Mouse (Mus musculus): ENCODE measurements around the gene Synpr. TPM values are rescaled to one million over a fixed set of nuclear protein-coding genes. Genes with fewer than 3 reads are reported as not detected.

Synpr gene
- polyA plus RNA-seq, 1 experiment from 2014 or later = 1.1 TPM

- H3K4me1 ChIP-seq (replicated peaks; ENCODE audit: control insufficient read depth, insufficient read depth, low read length) = no peaks in the 10 kb centered on the region
- ATAC-seq = no peak
- no peak overlapping the region for H3K4me3 ChIP-seq (ENCODE audit: low read depth, low read length)
- no peak for TF ChIP-seq CTCF (IDR thresholded peaks at IDR 0.05; ENCODE audit: low read depth)
- H3K4me2 ChIP-seq (replicated peaks; ENCODE audit: low read depth) = no peak overlapping the region
- H3K9me3 ChIP-seq (ENCODE audit: control insufficient read depth) = no peaks in the 10 kb centered on the region
- H3K9ac ChIP-seq (ENCODE audit: low read depth, low read length) = no peak overlapping the region
- H3K27ac ChIP-seq (ENCODE audit: low read depth, low read length) = no peak overlapping the region
- H3K36me3 ChIP-seq (ENCODE audit: control insufficient read depth, insufficient read depth) = no peaks in the 10 kb centered on the region
- H3K27me3 ChIP-seq (replicated peaks; ENCODE audit: control insufficient read depth, insufficient read depth, low read length) = no peaks in the 10 kb centered on the region
- 75% methylated on average over 6 of the region's 6 CpGs for WGBS
Observed at GRCm38 (mm10) chr14:13596251-13596650, 311.7 kb downstream of the Synpr start.

- WGBS = 67% methylated on average over 2 of the region's 2 CpGs
- H3K27me3 ChIP-seq (replicated peaks; ENCODE audit: control insufficient read depth, insufficient read depth, low read length) = no peaks in the 10 kb centered on the region
- no peak overlapping the region for H3K9ac ChIP-seq (ENCODE audit: low read depth, low read length)
- no peaks in the 10 kb centered on the region for H3K9me3 ChIP-seq (ENCODE audit: control insufficient read depth)
- H3K27ac ChIP-seq (ENCODE audit: low read depth, low read length) = no peak overlapping the region
- TF ChIP-seq CTCF (IDR thresholded peaks at IDR 0.05; ENCODE audit: low read depth) = no peak
- no peak overlapping the region for H3K4me2 ChIP-seq (replicated peaks; ENCODE audit: low read depth)
- H3K36me3 ChIP-seq (ENCODE audit: control insufficient read depth, insufficient read depth) = no peaks in the 10 kb centered on the region
- no peak for ATAC-seq
- no peak overlapping the region for H3K4me3 ChIP-seq (ENCODE audit: low read depth, low read length)
- H3K4me1 ChIP-seq (replicated peaks; ENCODE audit: control insufficient read depth, insufficient read depth, low read length) = no peaks in the 10 kb centered on the region
Observed at GRCm38 (mm10) chr14:13597204-13597603, 312.6 kb downstream of the Synpr start.

- WGBS = 70% methylated on average over 2 of the region's 2 CpGs
Observed at GRCm38 (mm10) chr14:13620531-13620930, 336.0 kb downstream of the Synpr start.

GRCm38 (mm10) chr14:13649865-13650264 lies 365.3 kb downstream of the Synpr start:
- WGBS = 84% methylated on average over 1 of the region's 1 CpGs
- Histone ChIP-seq H3K27ac (ENCODE audit: low read depth, low read length) (no peak overlapping the region), H3K9me3 (ENCODE audit: control insufficient read depth) (no peaks in the 10 kb centered on the region), H3K4me2 (replicated peaks; ENCODE audit: low read depth) (no peak overlapping the region), H3K4me3 (ENCODE audit: low read depth, low read length) (no peak overlapping the region), H3K4me1 (replicated peaks; ENCODE audit: control insufficient read depth, insufficient read depth, low read length) (no peaks in the 10 kb centered on the region), H3K9ac (ENCODE audit: low read depth, low read length) (no peak overlapping the region), H3K27me3 (replicated peaks; ENCODE audit: control insufficient read depth, insufficient read depth, low read length) (no peaks in the 10 kb centered on the region), H3K36me3 (ENCODE audit: control insufficient read depth, insufficient read depth) (no peaks in the 10 kb centered on the region)
- no peak for ATAC-seq
- no peak for TF ChIP-seq CTCF (IDR thresholded peaks at IDR 0.05; ENCODE audit: low read depth)

More at GRCm38 (mm10) chr14:13620531-13620930, 336.0 kb downstream of the Synpr start:
- Histone ChIP-seq H3K27ac (ENCODE audit: low read depth, low read length) (no peak overlapping the region), H3K4me1 (replicated peaks; ENCODE audit: control insufficient read depth, insufficient read depth, low read length) (no peaks in the 10 kb centered on the region), H3K9me3 (ENCODE audit: control insufficient read depth) (no peaks in the 10 kb centered on the region), H3K4me3 (ENCODE audit: low read depth, low read length) (no peak overlapping the region), H3K36me3 (ENCODE audit: control insufficient read depth, insufficient read depth) (no peaks in the 10 kb centered on the region), H3K4me2 (replicated peaks; ENCODE audit: low read depth) (no peak overlapping the region), H3K27me3 (replicated peaks; ENCODE audit: control insufficient read depth, insufficient read depth, low read length) (no peaks in the 10 kb centered on the region), H3K9ac (ENCODE audit: low read depth, low read length) (no peak overlapping the region)
- no peak for ATAC-seq
- TF ChIP-seq CTCF (IDR thresholded peaks at IDR 0.05; ENCODE audit: low read depth) = no peak

GRCm38 (mm10) chr14:13651039-13651438 lies 366.5 kb downstream of the Synpr start:
- no peak overlapping the region for H3K9ac ChIP-seq (ENCODE audit: low read depth, low read length)
- 53% methylated on average over 1 of the region's 1 CpGs for WGBS
- H3K27ac ChIP-seq (ENCODE audit: low read depth, low read length) = no peak overlapping the region
- ATAC-seq = no peak
- H3K4me1 ChIP-seq (replicated peaks; ENCODE audit: control insufficient read depth, insufficient read depth, low read length) = no peaks in the 10 kb centered on the region
- no peak overlapping the region for H3K4me3 ChIP-seq (ENCODE audit: low read depth, low read length)
- no peak for TF ChIP-seq CTCF (IDR thresholded peaks at IDR 0.05; ENCODE audit: low read depth)
- no peaks in the 10 kb centered on the region for H3K27me3 ChIP-seq (replicated peaks; ENCODE audit: control insufficient read depth, insufficient read depth, low read length)
- H3K36me3 ChIP-seq (ENCODE audit: control insufficient read depth, insufficient read depth) = no peaks in the 10 kb centered on the region
- no peak overlapping the region for H3K4me2 ChIP-seq (replicated peaks; ENCODE audit: low read depth)
- no peaks in the 10 kb centered on the region for H3K9me3 ChIP-seq (ENCODE audit: control insufficient read depth)

DNA sequence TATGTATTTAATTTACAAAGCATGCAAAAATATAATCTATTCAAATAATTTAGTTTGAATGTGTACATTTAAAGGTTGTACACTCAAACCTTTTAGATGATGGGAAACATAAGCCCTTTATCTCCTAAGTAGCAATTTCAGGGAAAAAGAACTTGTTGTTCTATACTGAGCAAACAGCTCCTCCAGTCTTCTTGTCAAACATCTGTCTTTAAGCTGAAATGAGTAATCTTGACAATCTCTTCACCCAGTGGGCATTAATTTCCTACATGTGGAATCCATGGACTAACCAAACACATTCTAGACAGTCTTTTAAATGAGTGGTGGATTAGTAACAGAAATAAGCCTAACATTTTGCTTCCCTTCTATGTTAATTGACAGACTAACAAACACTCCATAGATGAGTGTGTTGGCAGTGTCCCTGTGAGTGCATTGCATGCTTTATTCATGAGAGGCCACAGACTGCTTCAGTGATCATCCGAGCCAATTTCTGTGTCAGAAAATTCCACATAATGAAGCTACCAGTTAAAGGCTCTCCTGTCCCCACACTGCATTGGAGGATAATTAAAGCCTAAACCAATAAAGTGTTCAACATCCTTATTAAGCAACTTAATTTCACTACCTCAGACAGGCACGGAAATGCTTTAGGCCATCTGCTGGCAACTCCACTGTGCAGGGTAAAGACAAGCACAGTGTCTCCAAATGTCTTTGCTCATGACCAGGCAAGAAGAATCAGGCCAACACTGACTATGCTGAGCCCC lies 367.1 kb downstream of the Synpr start:
- Histone ChIP-seq H3K27ac (ENCODE audit: low read depth, low read length) (no peak overlapping the region), H3K4me1 (replicated peaks; ENCODE audit: control insufficient read depth, insufficient read depth, low read length) (no peaks in the 10 kb centered on the region), H3K4me2 (replicated peaks; ENCODE audit: low read depth) (no peak overlapping the region), H3K9ac (ENCODE audit: low read depth, low read length) (no peak overlapping the region), H3K9me3 (ENCODE audit: control insufficient read depth) (no peaks in the 10 kb centered on the region), H3K4me3 (ENCODE audit: low read depth, low read length) (no peak overlapping the region), H3K27me3 (replicated peaks; ENCODE audit: control insufficient read depth, insufficient read depth, low read length) (no peaks in the 10 kb centered on the region), H3K36me3 (ENCODE audit: control insufficient read depth, insufficient read depth) (no peaks in the 10 kb centered on the region)
- no peak for ATAC-seq
- 72% methylated on average over 2 of the region's 2 CpGs for WGBS
- TF ChIP-seq CTCF (IDR thresholded peaks at IDR 0.05; ENCODE audit: low read depth) = no peak

Data from intestine, postnatal 0 days (tissue).